Mouse (Mus musculus) gastrocnemius, postnatal 36 days (tissue): ENCODE measurements around the gene Nsmce4a. TPM values are rescaled to one million over a fixed set of nuclear protein-coding genes. Genes with fewer than 3 reads are reported as not detected.

Experiments
- DNase-seq, 2 experiments: peaks; one replicate each; pipeline ENCODE4 v3.0.0; 2022
- intact Hi-C: fragments of 180-260 bp; cut with DNase I; formaldehyde crosslinking; loops from one replicate; pipeline ENCODE4 v1.15.1; 2025
- total RNA-seq, 2 experiments: library from RNA; stranded (reverse); gene quantifications; 2 replicates each; pipeline ENCODE4 v1.2.3; 2021

The Nsmce4a gene
- total RNA-seq, 2 experiments from 2014 or later, result 24.8 to 27.0 TPM

GRCm38 (mm10) chr7:130492026-130492425 lies 80.9 kb downstream of the Nsmce4a start:
- no peak for DNase-seq
- intact Hi-C loops, result no loop called here

Other genes starting within 250 kb of the Nsmce4a start
- 10 to 100 TPM; 29.9 to 31.5 TPM for gene Ate1, start 52.7 kb downstream of the Nsmce4a start, total RNA-seq
- 100 to 1,000 TPM; 495 to 686 TPM for gene Tacc2, start 4.3 kb upstream of the Nsmce4a start, total RNA-seq
- not detected for gene Btbd16, start 201.0 kb upstream of the Nsmce4a start, total RNA-seq